In genomic region chr17:37026425-37026824, GRCm38 (mm10) we compare ENCODE assay signal across 34 mouse cellular contexts. TPM values are rescaled to one million over a fixed set of nuclear protein-coding genes. Genes with fewer than 3 reads are reported as not detected.
DNase-seq lines count a peak whose midpoint lies in the region; ATAC-seq and TF ChIP-seq lines count a peak whose summit lies in the region.
"Had no signal": no experiment of that assay in that cellular context is flagged by ENCODE, and none has a peak within 500 bp of the region (broad histone marks: within the 10 kb centered on the region; RNA-seq: fewer than 3 reads in every experiment).

No protein-coding gene starts in this region.

- WGBS in forebrain, embryonic 10.5 days, result 92% methylated on average over 2 of the region's 2 CpGs
- WGBS in forebrain, postnatal 0 days, result 65% methylated on average over 2 of the region's 2 CpGs

- no peaks in the 10 kb centered on the region for H3K36me3 ChIP-seq in forebrain, embryonic 10.5 days (replicated peaks)
- H3K36me3 ChIP-seq in forebrain, postnatal 0 days (ENCODE audit: insufficient read depth), result no peaks in the 10 kb centered on the region
- H3K36me3 ChIP-seq in E14TG2a.4 (ENCODE audit: insufficient read depth, low read length) (no peaks in the 10 kb centered on the region), ES-E14 (ENCODE audit: control insufficient read depth, insufficient read depth, low read length, poor library complexity, severe bottlenecking) (no peaks in the 10 kb centered on the region)
- H3K36me3 ChIP-seq: embryonic facial prominence, embryonic 13.5 days; G1E; hindbrain, embryonic 12.5 days; hindbrain, embryonic 15.5 days had no signal

- H3K27me3 ChIP-seq in forebrain, embryonic 10.5 days (ENCODE audit: poor library complexity, severe bottlenecking), result no peaks in the 10 kb centered on the region
- no peaks in the 10 kb centered on the region for H3K27me3 ChIP-seq in forebrain, postnatal 0 days (ENCODE audit: insufficient read depth, low read length)
- H3K27me3 ChIP-seq in E14TG2a.4 (ENCODE audit: insufficient read depth, low read length), result no peaks in the 10 kb centered on the region
- H3K27me3 ChIP-seq: embryonic facial prominence, embryonic 13.5 days; forebrain, embryonic 13.5 days; hindbrain, embryonic 12.5 days; hindbrain, embryonic 15.5 days; Patski had no signal

- in situ Hi-C loops in ES-E14 (cut with MboI; ENCODE audit: low sequenced_read_pairs in 2 of 2, unreplicated experiment in 2 of 2), result no loop called here

- peaks cover 17% of the 10 kb centered on the region for H3K4me1 ChIP-seq in forebrain, embryonic 10.5 days
- no peaks in the 10 kb centered on the region; the same call in 1 of the 2 replicates for H3K4me1 ChIP-seq in forebrain, postnatal 0 days (ENCODE audit: insufficient read depth)
- H3K4me1 ChIP-seq in E14TG2a.4 (replicated peaks; ENCODE audit: low read depth, low read length) (peaks cover 83% of the 10 kb centered on the region), ES-E14 (ENCODE audit: control insufficient read depth in 2 of 2, insufficient read depth in 2 of 2, low read length in 2 of 2, poor library complexity in 1 of 2) (peaks cover 10 to 11% of the 10 kb centered on the region in 2 experiments)
- H3K4me1 ChIP-seq: hindbrain, embryonic 12.5 days had no signal

- no peak for ATAC-seq in forebrain, postnatal 0 days
- ATAC-seq: forebrain, embryonic 13.5 days; forebrain, embryonic 16.5 days; intestine, postnatal 0 days; Patski had no signal

- DNase-seq in forebrain, embryonic 10.5 days (ENCODE audit: extremely low spot score, low spot score), result no peak
- DNase-seq in forebrain, postnatal 0 days, result no peak
- DNase-seq in ES-E14 (ENCODE audit: low read depth, low spot score), result no peak
- no peak for DNase-seq in gastrocnemius, postnatal 4 days (ENCODE audit: low spot score in 2 of 2)
- DNase-seq in frontal cortex, postnatal 14 days (ENCODE audit: low spot score in 2 of 2), result no peak
- DNase-seq: adrenal gland, adult 2 months; adrenal gland, postnatal 14 days; cerebellum, adult 11 months; cerebellum, adult 2 months; cerebellum, adult 9-11 months; cerebellum, postnatal 25 days; gastrocnemius, postnatal 10 days; gastrocnemius, postnatal 36 days; heart, adult 11 months had no signal

- H3K4me2 ChIP-seq in forebrain, postnatal 0 days (ENCODE audit: low read depth), result no peak overlapping the region
- H3K4me2 ChIP-seq: embryonic facial prominence, embryonic 13.5 days; forebrain, embryonic 13.5 days; heart, embryonic 11.5 days; hindbrain, embryonic 12.5 days; hindbrain, embryonic 15.5 days had no signal

- peak overlapping the region; percentile 35; the same call in 1 of the 2 replicates for H3K27ac ChIP-seq in forebrain, embryonic 10.5 days
- H3K27ac ChIP-seq in forebrain, postnatal 0 days (ENCODE audit: low read depth, low read length), result no peak overlapping the region
- peak overlapping the region; percentile 100; the same call in 1 of the 2 replicates for H3K27ac ChIP-seq in ES-E14 (ENCODE audit: insufficient read depth, low read depth, low read length, poor library complexity, severe bottlenecking)
- H3K27ac ChIP-seq: embryonic facial prominence, embryonic 13.5 days; forebrain, embryonic 13.5 days; hindbrain, embryonic 12.5 days; hindbrain, embryonic 15.5 days had no signal

- H3K9ac ChIP-seq in forebrain, postnatal 0 days, result no peak overlapping the region
- H3K9ac ChIP-seq in ES-E14 (ENCODE audit: insufficient read depth, low read depth, low read length, poor library complexity, severe bottlenecking), result peak overlapping the region; percentile 43; the same call in 1 of the 2 replicates
- H3K9ac ChIP-seq: embryonic facial prominence, embryonic 13.5 days; forebrain, embryonic 13.5 days; hindbrain, embryonic 12.5 days; hindbrain, embryonic 15.5 days had no signal

- no peaks in the 10 kb centered on the region for H3K9me3 ChIP-seq in forebrain, embryonic 10.5 days
- H3K9me3 ChIP-seq in forebrain, postnatal 0 days (ENCODE audit: low read length), result no peaks in the 10 kb centered on the region
- H3K9me3 ChIP-seq in E14TG2a.4 (ENCODE audit: low read length) (no peaks in the 10 kb centered on the region), ES-E14 (ENCODE audit: control insufficient read depth, insufficient read depth, low read depth, low read length) (no peaks in the 10 kb centered on the region)
- H3K9me3 ChIP-seq: embryonic facial prominence, embryonic 13.5 days; forebrain, embryonic 13.5 days; G1E; hindbrain, embryonic 12.5 days; hindbrain, embryonic 15.5 days had no signal

- H3K4me3 ChIP-seq in forebrain, embryonic 10.5 days, result no peak overlapping the region
- no peak overlapping the region for H3K4me3 ChIP-seq in forebrain, postnatal 0 days (ENCODE audit: low read depth, low read length)
- H3K4me3 ChIP-seq in E14TG2a.4 (replicated peaks; ENCODE audit: low read length), result peak overlapping the region; percentile 37; the same call in 1 of the 2 replicates
- H3K4me3 ChIP-seq in ES-E14 (ENCODE audit: insufficient read depth in 1 of 2, low read depth in 1 of 2, low read length in 2 of 2, poor library complexity in 1 of 2, severe bottlenecking in 1 of 2), result no peak overlapping the region
- H3K4me3 ChIP-seq: embryonic facial prominence, embryonic 13.5 days; erythroblast, embryonic 14.5 days; forebrain, embryonic 13.5 days; hindbrain, embryonic 12.5 days; hindbrain, embryonic 15.5 days had no signal

- no peak for TF ChIP-seq CTCF in forebrain, postnatal 0 days (IDR thresholded peaks at IDR 0.05; ENCODE audit: low read depth)
- no peak for TF ChIP-seq CTCF in E14TG2a.4 (conservative IDR thresholded peaks at IDR 0.05; ENCODE audit: low read length)

TF ChIP-seq in ES-E14, 5 proteins besides CTCF, POLR2A, EP300 and RAD21:
- TF ChIP-seq MAFK (IDR thresholded peaks at IDR 0.05; ENCODE audit: insufficient read depth, low read depth, low read length) (no peak), ZC3H11A (IDR thresholded peaks at IDR 0.05; ENCODE audit: borderline replicate concordance, low read depth, low read length) (no peak), CHD2 (IDR thresholded peaks at IDR 0.05; ENCODE audit: low read depth, low read length) (no peak)
TF ChIP-seq in ES-E14: peak in this region for 0.

RNA-seq across cellular contexts. Expression of gene Mog, which starts 3.2 kb away (rescaled TPM):
- polyA plus RNA-seq in forebrain, embryonic 10.5 days (2016; fragmentation: Nextera tagmentation; extraction: Ambion mirVana), result 0.16 and 0.30 TPM in 2 replicates
- not detected in 2 replicates for total RNA-seq in forebrain, postnatal 0 days (2014; rRNA removed)
- 0.53 and 1.1 TPM in 2 replicates for polyA plus RNA-seq in forebrain, postnatal 0 days (2015; fragmentation: Nextera tagmentation; extraction: Ambion mirVana)
- 0.62 and 0.85 TPM in 2 replicates for total RNA-seq in ES-E14 (2012; rRNA removed)
- not detected for total RNA-seq in gastrocnemius, postnatal 4 days (2021)
- total RNA-seq: adrenal gland, adult 2 months; adrenal gland, postnatal 14 days; adrenal gland, postnatal 4 days; common myeloid progenitor, adult 5-6 weeks; gastrocnemius, adult 18-20 months; gastrocnemius, postnatal 10 days; gastrocnemius, postnatal 36 days; heart, adult 8-10 months; heart, postnatal 25 days; hematopoietic stem cell, adult 5-6 weeks had no signal
- polyA plus RNA-seq: adrenal gland, adult 2 months; erythroblast, embryonic 14.5 days; G1E; heart, embryonic 11.5 days; heart, embryonic 14.5 days; heart, postnatal 0 days; intestine, postnatal 0 days had no signal

RNA-seq across cellular contexts. Expression of gene Gabbr1, which starts 19.3 kb away (rescaled TPM):
- 8.0 and 8.4 TPM in 2 replicates for polyA plus RNA-seq in forebrain, embryonic 10.5 days (2016; fragmentation: Nextera tagmentation; extraction: Ambion mirVana)
- 353 and 416 TPM in 2 replicates for total RNA-seq in forebrain, postnatal 0 days (2014; rRNA removed)
- polyA plus RNA-seq in forebrain, postnatal 0 days (2015; fragmentation: Nextera tagmentation; extraction: Ambion mirVana), result 58.1 and 80.1 TPM in 2 replicates
- 60.9 and 106 TPM in 2 replicates for total RNA-seq in ES-E14 (2012; rRNA removed)
- total RNA-seq in gastrocnemius, postnatal 4 days (2021), result 10 to 100 TPM; 24.2 to 25.4 TPM

RNA-seq across cellular contexts. Expression of gene Zfp57, which starts 25.5 kb away (rescaled TPM):
- polyA plus RNA-seq in forebrain, embryonic 10.5 days (2016; fragmentation: Nextera tagmentation; extraction: Ambion mirVana), result 78.5 and 81.0 TPM in 2 replicates
- total RNA-seq in forebrain, postnatal 0 days (2014; rRNA removed), result 208 and 220 TPM in 2 replicates
- polyA plus RNA-seq in forebrain, postnatal 0 days (2015; fragmentation: Nextera tagmentation; extraction: Ambion mirVana), result 113 and 148 TPM in 2 replicates
- total RNA-seq in ES-E14 (2012; rRNA removed), result 360 and 437 TPM in 2 replicates
- 10 to 100 TPM in 1 of 2 experiments, 1 to 10 TPM in 1; 8.7 to 10.1 TPM for total RNA-seq in gastrocnemius, postnatal 4 days (2021)
- total RNA-seq: gastrocnemius, adult 18-20 months had no signal
- polyA plus RNA-seq: erythroblast, embryonic 14.5 days; G1E had no signal

RNA-seq across cellular contexts. Expression of gene H2-M5, which starts 37.1 kb away (rescaled TPM):
- polyA plus RNA-seq in forebrain, embryonic 10.5 days (2016; fragmentation: Nextera tagmentation; extraction: Ambion mirVana), result 0.74 and 0.94 TPM in 2 replicates
- total RNA-seq in forebrain, postnatal 0 days (2014; rRNA removed), result 3.5 and 4.2 TPM in 2 replicates
- 0.52 and 1.5 TPM in 2 replicates for polyA plus RNA-seq in forebrain, postnatal 0 days (2015; fragmentation: Nextera tagmentation; extraction: Ambion mirVana)
- total RNA-seq in ES-E14 (2012; rRNA removed), result 49.4 and 55.4 TPM in 2 replicates
- total RNA-seq in gastrocnemius, postnatal 4 days (2021), result under 1 TPM; 0.23 to 0.25 TPM
- total RNA-seq: adrenal gland, adult 2 months; adrenal gland, postnatal 14 days; common myeloid progenitor, adult 5-6 weeks; gastrocnemius, adult 18-20 months; heart, postnatal 25 days; hematopoietic stem cell, adult 5-6 weeks had no signal
- polyA plus RNA-seq: adrenal gland, adult 2 months; erythroblast, embryonic 14.5 days; G1E; heart, postnatal 0 days; intestine, postnatal 0 days had no signal

RNA-seq across cellular contexts. Expression of gene 2410137M14Rik, which starts 45.4 kb away (rescaled TPM):
- polyA plus RNA-seq in forebrain, embryonic 10.5 days (2016; fragmentation: Nextera tagmentation; extraction: Ambion mirVana), result not detected in 2 replicates
- total RNA-seq in forebrain, postnatal 0 days (2014; rRNA removed), result 0.38 TPM in 1 of 2 replicates, not detected in the other
- 0.36 TPM in 1 of 2 replicates, not detected in the other for polyA plus RNA-seq in forebrain, postnatal 0 days (2015; fragmentation: Nextera tagmentation; extraction: Ambion mirVana)
- 14.8 and 16.9 TPM in 2 replicates for total RNA-seq in ES-E14 (2012; rRNA removed)
- not detected for total RNA-seq in gastrocnemius, postnatal 4 days (2021)
- total RNA-seq: adrenal gland, adult 2 months; adrenal gland, postnatal 14 days; adrenal gland, postnatal 4 days; common myeloid progenitor, adult 5-6 weeks; gastrocnemius, postnatal 10 days; gastrocnemius, postnatal 36 days; hematopoietic stem cell, adult 5-6 weeks had no signal
- polyA plus RNA-seq: adrenal gland, adult 2 months; embryonic facial prominence, embryonic 13.5 days; erythroblast, embryonic 14.5 days; G1E; heart, embryonic 11.5 days; heart, embryonic 14.5 days; intestine, embryonic 14.5 days; intestine, postnatal 0 days; Patski had no signal

Comparison
In these comparisons a context has a peak if more than half of its experiments do, and no peak if none do; other contexts are left out.
1. RNA of gene Zfp57, which starts 25.5 kb away (total RNA-seq): 360 to 437 TPM in ES-E14 and 208 to 220 TPM in forebrain, postnatal 0 days; 8.7 to 10.1 TPM in gastrocnemius, postnatal 4 days; every median in the first group is over 10 times any median in the second.